Mouse (Mus musculus) lung, postnatal 36 days (tissue): ENCODE measurements at regions not wholly inside any gene's neighbourhood (a gene's known extent, or its start where the extent isn't known, plus 50 kb on each side); places are given as distances from the start of the nearest gene placed in this dataset.

Experiments
- DNase-seq: peaks from one replicate; pipeline ENCODE4 v3.0.0; 2022; ENCODE audit warnings: mixed read lengths

GRCm38 (mm10) chr15:62139859-62140258 is 1217.0 kb upstream of the A1bg start:
- no peak for DNase-seq

GRCm38 (mm10) chr15:62139192-62139591 is 1216.4 kb upstream of the A1bg start:
- peak; percentile 59 for DNase-seq

DNA sequence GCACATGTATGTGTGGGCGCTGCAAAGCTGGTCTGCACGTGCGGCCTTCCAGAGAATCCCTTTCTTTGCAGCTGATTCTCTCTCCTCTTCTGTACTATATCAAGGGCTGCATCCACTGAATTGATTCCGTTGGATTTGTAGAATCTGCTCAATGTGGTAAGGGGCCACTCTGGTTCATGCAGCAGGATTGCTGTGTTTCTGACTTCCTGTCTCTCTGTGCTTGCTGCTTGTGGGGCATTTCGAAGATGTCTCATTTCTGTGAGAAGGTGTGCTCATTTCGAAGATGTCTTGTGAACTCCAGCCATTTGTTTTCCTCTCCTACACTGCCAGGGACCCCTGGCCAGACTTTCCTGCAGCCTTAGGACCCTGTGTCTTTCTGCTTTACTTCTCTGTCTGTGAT is 1215.9 kb upstream of the A1bg start:
- DNase-seq = no peak

DNA sequence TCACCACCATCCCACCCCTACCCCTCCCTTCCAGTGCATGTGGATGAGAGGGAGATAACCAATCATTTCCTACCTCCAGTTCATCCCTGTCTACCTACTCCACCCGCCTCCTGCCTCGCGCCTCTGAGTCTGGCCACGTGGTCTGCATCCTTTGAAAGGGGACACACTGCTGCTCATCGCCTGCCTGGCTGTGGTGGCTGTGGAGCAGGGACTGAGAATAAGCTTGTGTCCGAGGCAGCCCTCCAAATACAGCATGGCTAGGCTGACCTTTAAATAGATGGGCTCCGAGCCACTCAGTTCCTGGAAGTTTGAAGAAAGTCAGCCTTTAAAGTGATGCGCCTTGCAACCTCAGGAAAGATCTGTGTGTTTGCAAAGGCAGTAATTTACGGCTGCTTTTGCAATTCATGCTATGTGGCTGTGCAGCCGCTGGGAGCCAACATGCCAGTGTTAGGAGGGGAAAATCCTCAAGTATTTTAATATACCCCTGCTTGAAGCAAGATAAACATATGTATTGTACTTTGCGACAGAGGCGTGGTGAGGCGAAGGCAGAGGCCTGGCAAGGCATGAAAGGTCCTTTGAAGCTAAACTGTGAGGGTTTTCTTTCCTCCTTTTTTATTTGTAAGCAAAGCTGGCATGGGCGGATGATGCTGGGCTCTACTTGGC is 1214.3 kb upstream of the A1bg start:
- peak; percentile 44 for DNase-seq

DNA sequence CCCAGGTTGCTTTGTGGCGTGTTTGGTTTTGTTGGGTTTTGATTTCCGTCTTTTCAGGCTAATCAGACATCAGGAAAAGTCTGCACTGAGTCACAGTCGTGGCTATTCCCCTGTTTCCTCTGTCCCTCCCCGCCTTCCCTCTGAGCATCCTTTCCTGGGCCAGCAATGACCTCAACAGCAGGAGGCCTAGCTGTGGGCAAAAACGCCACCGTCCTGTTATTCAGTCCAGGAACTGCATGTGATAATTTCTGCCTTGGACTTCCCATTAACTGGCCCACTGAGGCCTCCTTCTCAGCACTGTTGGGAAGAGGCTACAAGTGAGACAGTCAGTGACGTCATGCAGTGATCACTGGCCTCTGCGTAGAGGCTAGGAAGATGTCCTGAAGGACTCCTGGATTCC is 1212.0 kb upstream of the A1bg start:
- peak; percentile 58 for DNase-seq

DNA sequence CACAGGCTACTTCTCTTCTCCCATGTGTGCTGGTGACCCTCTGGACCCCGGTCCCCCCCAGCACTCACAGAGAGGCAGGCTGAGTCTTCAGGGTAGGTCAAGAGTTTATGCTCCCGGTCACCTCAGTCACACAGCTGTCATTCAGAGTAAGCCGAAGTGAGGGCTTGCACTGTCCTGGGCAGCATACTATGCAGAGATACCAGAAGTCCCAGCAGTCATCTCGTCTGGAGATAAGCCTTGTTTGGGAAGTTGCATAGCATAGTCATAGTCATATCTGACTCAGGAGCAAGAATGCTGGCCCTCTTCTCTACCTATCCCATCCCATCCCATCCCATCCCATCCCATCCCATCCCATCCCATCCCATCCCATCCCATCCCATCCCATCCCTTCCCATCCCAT is 1211.5 kb upstream of the A1bg start:
- DNase-seq = no peak

GRCm38 (mm10) chr15:62132895-62133294 is 1210.1 kb upstream of the A1bg start:
- peak; percentile 48 for DNase-seq

- DNase-seq = no peak
Observed at GRCm38 (mm10) chr15:62131686-62132085, 1208.9 kb upstream of the A1bg start.

DNA sequence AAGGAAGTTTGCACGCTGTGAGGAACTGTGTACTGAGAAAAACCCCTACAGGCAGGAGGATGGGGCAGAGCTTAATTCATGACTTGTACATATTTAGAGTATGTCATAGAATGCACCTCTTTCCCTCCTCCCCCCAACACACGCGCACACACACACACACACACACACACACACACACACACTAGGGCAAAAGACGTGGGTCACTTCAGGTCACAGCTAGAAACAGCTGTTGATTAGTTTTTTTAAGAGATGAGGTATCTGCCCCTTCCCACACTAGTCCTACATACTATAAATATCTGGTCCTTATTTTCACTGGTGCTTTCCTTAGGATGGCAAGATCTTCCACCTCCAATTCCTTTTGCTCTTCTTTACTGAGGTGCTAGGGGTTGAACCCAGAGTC is 1207.7 kb upstream of the A1bg start:
- no peak for DNase-seq

- DNase-seq = no peak
Observed at GRCm38 (mm10) chr15:62128546-62129212, 1205.9 kb upstream of the A1bg start.

DNA sequence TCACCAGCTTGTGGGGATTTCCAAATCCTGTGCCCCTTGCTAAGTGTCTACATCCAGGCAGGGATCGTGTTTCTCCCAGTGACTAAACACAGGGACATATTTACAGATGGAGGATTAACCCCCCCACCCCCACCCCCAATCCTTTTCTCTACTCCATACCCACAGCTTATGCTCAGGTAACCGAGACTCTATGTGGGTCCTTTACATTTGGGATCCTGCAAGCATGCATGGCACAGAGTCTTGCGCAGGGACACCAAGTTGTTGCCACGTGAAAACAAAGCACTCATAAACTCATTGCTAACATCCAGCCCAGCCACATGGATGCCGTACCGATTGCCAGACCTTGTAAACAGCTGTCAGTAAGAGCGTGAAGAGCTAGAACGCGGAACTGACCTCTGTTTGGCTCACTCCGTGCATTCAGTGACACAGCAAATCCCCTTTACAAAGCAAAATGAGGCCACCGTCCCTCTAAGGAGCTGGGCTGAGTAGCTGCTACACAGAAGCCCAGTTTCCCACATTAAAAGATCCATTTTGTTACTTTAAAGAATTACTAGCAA is 1204.9 kb upstream of the A1bg start:
- peak; percentile 32 for DNase-seq

DNA sequence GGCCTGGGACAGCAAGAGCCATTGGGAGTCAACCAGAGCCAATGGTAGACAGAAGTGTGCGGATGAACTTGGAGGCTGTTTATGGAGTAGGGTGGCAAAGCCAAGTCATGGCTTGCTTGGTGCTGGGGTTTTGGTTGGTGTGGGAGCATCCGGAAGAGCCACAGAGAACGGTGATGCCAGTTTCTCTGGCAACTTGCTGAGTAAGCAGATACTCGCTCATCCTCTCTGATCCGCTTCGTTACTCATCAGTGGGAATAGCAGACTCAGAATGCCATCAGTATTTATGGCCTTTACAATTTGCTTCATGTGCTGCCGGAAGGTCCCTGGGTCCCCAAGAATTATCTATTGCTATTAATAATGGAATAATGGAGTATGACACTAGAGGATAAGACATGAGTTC is 1202.9 kb upstream of the A1bg start:
- DNase-seq = no peak

- DNase-seq = no peak
Observed at GRCm38 (mm10) chr15:62123756-62124155, 1200.9 kb upstream of the A1bg start.

- no peak for DNase-seq
Observed at GRCm38 (mm10) chr15:62122265-62123023, 1199.6 kb upstream of the A1bg start.

- no peak for DNase-seq
Observed at GRCm38 (mm10) chr15:62121696-62122095, 1198.9 kb upstream of the A1bg start.

DNA sequence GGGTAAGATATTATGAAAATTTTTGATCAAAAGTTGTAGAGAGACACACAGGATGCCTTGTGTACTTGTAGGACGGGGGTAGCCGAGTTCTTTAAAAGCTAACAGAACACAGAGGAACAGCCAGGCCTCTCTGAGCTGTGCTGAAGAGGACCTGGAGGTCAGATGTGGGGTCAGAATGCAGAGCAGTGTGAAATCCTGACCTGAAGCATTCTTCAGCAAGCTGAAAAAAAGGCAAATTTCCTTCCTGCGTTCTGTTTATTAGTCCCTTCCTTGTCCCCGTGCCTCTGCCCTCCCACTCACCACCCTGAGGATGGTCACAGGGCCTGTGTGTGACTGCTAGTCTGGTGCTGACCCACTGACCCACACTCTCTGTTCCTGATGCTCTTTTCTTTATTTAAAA is 1197.9 kb upstream of the A1bg start:
- DNase-seq = no peak

DNA sequence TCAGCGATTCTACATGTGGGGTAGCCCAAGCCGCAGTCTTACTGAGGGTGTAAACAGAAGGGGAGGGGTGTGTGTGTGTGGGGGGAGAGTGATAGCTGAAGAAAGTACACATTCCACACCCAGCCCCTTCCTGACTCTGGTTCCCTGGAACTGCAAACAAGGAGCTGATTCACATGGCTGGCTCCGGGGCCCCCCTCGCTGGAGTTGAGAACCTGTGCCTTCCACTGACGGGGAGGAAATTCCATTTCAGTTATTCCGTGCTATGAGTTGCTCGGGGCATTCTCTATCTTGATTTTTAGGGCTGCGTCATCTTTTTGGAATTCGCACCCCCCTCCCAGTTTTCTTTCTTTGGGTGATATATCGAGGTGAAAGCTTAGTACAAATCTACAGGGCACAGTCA is 1196.2 kb upstream of the A1bg start:
- DNase-seq = peak; percentile 35

- no peak for DNase-seq
Observed at GRCm38 (mm10) chr15:62116184-62116583, 1193.4 kb upstream of the A1bg start.

GRCm38 (mm10) chr15:62114815-62115214 is 1192.0 kb upstream of the A1bg start:
- no peak for DNase-seq

DNA sequence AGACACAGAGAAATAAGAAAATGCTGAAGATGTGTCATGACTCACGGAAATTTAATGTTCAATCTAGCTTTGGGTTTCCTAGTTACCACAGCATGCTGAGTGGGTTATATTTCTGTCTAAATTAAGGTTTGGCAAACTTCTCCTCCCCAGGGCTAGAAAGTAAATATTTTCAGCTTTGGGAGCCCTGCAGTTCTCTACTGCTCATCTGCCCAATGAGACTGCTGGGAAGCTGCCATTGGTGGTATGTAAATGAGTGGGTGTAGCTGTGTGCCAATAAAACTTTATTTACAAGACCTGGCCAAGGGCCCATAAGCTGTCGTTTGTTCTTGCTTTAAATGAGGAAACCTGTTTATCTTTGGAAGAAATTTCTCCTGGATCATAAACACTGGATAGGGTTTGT is 1189.3 kb upstream of the A1bg start:
- no peak for DNase-seq

DNA sequence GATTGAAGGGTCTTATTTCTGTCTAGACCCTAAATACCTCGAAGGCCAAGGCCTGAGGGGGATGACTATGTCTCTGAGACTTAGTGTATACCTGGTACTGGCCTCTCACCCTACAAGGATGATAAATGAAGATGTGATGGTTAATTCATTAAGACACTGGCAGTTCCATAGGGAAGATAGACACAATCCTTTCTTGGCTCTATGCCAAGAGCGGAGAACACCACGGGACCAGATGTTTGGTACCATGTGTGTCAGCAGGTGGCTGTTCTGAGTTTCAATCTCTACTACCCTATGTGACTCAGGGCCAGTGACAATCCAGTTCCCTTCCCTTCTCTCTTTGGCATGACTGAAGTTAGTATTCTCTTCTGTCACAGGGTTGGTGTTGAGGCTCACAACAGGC is 1185.2 kb upstream of the A1bg start:
- no peak for DNase-seq

- peak; percentile 93 for DNase-seq
Observed at GRCm38 (mm10) chr15:62106518-62106975, 1183.7 kb upstream of the A1bg start.

DNA sequence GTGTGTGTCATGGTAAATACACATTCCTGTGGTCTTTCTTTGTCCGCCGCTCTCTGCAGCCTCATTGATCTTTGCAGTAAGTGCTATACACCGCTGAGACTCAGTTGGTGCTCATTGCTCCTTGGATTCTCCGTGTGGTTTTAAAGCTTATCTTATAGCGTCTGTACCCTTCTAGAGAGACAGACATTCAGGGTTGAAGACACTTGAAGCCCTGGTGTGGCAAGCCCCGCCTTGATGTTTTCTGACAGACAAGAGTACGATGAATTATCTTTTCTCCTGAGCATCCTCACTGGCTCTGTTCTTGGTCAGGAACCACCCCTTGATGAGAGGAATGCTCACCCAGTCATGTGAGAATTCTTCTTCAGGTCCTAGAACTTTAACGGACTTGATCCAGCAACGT is 1182.7 kb upstream of the A1bg start:
- DNase-seq = no peak

DNA sequence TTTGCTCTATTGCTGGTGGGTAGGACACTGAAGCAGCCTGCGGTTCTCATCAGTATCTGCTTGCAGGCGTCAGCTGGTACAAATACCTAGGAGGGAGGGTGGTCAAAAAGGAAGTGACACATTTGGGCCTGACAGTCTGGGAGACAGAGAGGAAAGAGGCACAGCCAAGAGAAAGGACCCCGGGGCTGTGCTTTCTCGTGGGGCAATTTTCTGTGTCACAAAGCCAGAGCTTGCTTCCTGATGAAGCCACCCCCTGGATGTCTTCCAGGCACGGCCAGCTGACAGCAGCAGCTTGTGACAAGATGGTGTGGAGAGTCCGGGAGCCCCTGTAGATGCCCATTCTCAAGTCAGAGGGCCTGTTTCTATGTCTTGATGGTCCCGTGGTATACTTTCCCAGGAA is 1181.8 kb upstream of the A1bg start:
- peak; percentile 41 for DNase-seq
